Mouse (Mus musculus): ENCODE measurements around the gene Smug1.

Smug1 gene

DNA sequence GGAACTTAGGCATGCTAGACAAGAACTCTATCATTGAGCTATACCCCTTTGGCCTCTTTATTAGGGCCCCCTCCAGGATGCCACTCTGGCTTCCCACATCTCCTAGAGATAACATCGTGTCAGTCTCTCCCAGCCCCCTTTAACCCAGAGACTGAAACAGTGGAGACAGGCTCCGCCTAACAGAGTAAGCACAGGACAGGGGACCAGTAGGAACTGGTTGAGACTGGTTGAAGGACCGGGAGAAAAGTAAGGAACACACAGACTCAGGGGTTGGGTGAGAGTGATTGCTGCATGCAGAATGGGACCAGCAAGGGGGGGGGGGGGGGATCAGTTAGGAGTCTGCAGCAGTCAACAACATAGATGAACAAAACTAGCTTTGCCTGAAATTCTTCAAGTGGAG lies 22.7 kb downstream of the Smug1 start:
- DNase-seq, result no peak

DNA sequence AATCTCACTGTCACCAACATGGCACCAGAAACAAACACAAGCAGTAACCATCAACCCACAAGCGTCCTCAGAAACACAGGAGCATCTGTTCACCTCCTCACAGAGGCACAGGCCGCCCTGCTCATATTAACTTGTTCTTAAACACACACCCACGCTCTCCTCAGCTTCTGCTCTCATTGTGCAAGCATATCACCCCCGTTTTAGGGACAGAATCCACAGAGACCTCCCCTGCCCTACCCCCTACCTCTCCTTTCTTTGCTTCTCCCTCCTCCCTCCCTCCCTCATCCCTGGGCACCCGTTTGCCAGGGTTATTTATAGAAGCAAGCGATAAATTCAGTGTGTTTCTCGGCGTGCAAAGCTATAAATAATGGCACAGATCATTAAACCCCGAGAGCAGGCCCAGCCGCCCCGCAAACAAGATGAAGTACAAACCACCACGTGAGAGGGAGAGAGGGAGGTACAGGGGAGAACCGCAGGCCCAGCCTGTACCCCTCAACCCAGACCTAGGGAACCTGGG lies 31.4 kb downstream of the Smug1 start:
- DNase-seq, result no peak

DNA sequence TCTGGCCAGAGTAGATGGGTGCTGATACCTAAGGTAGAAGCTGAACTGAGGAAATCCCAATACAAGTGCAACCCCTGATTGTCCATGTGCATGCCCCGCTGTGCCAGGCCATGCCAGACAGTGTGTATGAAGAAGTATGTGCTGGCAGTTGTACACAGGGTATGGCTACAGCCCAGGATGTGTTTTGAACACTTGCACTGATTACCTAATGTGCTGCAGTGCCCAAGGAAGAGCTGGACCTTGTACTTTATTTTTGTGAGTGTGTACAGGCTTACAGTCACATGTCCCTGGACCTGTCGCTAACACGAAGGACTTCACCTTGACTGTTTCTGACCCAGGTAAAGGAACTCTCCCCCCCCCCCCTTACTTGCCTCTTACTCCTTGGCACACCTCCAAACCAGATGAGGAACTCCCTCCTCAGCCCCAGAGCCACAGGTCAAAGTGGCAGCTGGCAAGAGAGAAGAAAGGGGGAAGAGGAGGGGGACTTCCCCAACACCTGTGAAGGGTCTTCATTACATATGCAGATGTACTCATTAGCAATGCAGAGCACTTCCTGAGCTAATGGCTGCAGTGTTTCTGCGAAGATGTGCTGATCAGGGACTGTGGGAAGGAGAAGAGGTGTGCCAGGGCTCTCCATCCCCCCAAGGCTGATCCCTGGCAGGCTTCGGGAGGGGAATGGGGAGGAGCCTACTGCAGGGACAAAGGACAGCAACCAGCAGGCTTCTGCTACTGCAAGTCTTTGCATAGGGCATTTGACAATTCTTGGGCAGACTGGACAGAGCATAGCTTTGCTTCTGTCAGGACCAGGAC lies 32.4 kb downstream of the Smug1 start:
- no peak for DNase-seq

DNA sequence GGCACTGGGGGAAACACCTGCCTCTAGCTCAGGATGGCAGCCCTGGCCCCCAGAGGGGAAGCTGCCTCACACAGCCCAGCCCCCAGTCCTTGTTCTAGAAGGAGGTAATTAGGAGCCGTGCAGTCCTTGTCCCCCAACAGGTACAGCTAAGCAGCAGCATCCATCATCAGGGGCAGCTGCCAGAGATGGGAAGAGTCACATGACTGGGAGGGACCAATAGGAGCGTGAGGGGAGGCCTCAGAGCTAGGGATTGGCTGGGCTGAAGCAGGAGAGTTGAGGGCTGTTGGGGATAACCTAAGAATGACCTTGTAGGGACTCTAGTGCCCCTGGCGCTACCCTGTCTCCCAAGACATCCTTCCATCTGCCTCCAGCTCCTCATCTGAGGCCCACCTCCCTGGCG lies 33.1 kb downstream of the Smug1 start:
- DNase-seq, result no peak

DNA sequence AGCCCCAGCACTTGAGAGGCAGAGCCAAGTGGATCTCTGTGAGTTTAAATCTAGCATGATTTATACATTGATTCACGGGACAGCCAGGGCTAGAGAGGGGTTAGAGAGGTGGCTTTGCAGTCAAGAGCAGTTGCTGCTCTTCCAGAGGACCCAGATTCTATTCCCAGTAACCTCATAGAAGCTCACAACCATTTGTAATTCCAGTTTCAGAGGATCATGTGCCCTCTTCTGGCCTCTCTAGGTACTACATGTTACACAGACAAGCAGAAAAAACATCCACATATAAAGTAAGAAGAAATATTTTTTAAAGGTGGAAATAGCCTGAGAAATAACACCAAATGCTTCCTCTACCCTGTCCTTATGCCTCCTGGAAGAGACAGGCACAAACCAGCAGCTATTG lies 36.2 kb downstream of the Smug1 start:
- DNase-seq, result no peak

DNA sequence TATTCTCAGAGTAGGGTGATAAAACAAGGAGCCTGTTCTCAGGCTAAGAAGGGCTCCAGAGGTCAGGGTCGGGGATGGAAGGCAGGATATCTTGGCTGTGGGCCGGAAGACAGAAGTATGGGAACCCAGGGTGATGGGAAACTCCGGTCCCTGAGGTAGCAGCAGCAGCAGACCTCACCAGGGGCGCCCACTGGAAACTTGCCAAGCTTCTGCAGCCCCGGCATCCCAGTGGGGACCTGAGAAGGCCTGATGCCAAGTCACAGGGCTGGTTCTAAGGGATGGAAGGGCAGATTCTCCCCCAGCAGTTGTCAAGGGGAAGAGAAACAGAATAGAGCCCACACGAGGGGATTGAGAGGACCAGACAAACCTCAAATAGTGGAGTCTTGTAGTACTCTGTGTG lies 37.6 kb downstream of the Smug1 start:
- no peak for DNase-seq

DNA sequence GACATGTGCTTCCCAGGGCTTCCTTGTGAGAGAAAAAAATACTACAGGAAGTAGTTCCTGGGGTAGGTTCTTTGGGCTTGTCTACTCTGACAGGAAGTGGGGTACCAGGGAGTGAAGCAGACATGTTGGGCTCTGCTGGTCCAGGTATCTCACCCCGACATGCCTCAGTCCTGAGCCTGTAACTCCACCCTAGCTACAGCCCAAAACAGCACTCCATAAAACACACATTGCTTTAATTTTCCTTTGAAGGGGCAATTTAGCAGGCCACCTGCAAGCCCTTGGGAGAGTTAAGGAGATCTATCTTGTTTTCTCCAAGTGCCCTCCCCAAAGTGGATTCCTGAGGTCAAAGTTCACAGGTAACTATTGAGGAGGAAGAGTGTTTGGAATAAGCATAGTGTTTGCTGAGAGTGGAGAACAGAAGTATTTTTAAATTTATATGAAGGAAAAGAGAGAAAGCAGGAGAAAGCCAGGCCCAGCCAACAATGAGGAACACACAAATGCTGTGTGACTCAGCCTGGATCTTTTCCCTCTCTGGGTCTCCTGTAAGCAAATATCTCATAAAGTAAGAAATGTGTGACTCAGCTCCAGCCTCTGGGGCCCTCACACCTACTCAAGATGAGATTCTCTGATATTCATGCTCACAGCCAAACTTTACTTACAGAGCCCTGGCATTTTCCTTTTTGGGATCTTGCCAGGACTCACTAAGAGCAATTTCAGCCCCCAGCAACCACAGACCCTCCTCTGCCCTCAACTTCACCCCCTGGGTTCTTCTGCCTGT lies 38.6 kb downstream of the Smug1 start:
- no peak for DNase-seq

DNA sequence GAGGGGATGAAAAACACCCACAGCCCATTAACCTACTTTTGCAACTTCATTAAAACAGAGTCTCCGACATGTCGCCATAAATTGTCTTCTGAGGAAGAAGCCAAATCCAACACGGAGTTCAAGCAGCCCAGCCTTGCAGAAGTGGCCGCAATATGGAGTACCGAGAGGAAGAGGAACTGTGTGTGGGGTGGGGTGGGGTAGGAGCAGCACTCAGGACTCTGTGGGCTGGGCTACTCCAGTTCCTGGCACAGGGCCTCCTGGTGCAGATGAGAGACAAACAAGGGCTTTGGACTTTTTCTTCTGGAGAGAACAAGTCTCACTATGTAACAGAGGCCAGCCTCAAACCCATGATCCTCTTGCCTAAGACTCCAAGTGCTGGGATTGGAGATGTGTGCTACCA lies 40.9 kb downstream of the Smug1 start:
- no peak for DNase-seq

DNA sequence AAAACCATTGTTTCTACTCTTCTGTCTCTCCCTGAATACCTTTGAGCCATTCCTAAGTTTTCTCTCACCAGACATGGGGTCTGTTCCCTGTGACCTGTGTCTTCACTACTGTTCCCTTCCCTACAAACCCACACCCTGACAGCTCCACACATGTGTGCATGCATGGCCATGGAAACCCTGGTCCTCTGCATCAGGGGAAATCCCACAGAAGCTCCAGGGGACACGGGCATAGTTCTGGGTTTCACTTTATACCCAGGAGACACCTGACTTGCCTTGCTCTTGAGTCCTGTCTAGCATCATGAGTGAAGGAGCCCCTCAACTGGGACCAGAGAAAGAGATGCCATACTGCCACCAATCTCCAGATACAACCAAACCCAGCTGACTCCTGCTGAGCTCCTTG lies 42.6 kb downstream of the Smug1 start:
- DNase-seq, result no peak

DNA sequence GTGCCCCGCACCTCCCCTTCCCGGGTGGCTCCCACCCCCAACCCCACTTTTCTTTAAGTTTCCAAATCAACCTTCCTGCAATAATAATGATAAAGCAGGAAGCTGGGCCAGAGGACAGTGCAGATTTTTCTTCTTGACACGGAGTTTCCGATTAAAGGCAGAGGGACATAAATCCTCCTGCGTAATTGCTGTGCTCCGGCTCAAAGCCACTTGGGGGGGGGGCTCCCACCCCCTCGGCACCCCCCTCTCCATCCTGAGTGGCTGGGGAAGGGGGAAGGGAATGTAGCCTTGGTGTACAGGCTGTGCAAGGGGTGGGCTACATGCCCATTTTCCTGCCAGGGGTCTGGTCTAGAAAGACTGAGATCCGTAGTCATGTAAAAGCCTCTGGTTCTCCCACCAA lies 43.5 kb downstream of the Smug1 start:
- DNase-seq, result no peak

DNA sequence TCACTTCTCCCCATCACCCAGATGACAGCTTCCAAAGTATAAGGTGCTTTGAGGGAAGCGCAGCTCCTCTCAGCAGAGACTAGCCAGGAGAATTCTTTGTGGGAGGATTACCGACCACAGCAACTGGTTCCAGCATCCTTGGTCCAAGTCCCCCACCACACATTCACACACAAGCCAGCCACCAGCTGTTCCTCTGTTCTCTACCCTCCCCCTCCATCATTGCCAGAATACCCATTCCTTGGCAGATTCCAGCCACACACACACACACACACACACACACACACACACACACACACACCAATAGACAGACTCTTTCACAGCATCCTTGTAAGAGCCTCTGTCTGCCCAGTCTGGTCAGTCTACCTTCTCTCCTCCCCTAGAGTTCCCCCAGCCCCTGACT lies 44.5 kb downstream of the Smug1 start:
- no peak for DNase-seq

DNA sequence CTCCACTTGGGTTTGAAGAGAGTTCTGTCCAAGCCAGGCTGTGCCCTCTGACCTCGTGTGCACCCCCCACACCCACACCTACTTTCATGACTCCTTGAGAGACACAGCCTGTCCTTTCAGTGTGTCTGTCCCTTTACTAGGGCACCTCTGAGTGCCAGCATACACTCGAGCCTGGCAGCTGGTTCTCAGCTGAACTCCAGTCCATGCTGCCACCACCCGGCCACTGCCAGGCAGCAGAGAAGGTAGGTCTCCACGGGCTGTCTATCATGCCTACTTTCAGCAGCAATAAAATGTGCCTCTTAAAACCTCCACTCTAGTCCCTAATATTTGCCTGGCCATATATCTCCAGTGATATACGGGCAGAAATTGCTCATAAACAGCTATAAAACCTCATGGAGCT lies 45.5 kb downstream of the Smug1 start:
- DNase-seq, result no peak

DNA sequence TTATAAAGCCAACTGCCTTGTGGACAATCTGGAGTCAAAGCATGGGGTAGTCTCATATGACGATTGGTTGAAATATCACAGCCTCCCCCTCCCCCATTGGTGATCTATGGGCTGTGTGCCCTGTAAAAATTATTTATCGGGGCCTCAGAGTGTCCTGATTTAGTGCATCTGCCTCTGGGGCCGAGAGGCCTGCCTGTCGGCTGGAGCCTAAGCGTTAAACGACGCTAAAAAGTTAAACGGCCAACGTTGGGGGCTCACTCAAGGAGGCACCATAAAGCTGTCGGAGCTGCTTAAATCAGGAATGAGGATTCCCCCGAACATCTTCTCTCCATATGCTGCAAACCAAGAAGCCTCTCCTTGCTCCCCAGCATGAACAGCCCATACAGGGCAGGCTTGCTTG lies 46.3 kb downstream of the Smug1 start:
- no peak for DNase-seq

DNA sequence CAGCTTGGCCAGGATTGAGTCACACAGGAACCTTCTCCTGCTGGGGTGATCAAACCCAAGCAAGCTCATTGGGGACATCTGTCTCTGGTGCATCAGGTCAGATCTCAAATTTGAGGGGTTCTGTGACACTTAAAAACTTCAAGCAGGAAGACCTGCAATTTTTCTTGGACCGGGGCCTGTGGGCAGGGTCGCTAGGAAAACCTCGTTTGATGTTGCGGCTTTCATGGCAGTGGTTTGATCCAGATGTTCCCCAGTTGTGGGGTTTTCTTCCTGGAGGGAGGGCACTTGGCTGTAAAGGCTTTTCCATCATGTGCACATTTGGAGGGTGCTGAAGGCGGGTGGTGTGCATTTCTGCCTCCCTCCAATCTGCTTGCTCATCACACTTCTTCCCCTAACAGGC lies 51.2 kb downstream of the Smug1 start:
- no peak for DNase-seq

DNA sequence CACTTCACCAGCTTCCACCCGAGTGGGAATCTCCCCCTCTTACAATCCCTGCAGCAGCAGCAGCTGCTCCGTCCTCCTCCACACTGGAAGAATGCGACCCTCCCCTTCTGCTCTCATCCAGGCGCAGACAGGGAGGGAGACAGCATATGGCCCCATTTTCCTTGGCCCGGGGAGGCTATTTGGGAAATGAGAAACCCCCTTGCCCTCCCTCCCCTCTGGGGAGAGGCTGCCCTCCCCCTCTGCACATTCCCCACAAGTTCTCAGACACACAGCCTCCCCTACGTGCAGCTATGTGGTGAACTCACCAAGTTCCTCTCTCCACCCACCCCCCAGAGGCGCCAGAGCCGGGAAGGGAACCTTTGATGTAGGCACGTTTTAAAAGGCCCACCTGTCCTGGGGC lies 51.6 kb downstream of the Smug1 start:
- DNase-seq, result no peak

DNA sequence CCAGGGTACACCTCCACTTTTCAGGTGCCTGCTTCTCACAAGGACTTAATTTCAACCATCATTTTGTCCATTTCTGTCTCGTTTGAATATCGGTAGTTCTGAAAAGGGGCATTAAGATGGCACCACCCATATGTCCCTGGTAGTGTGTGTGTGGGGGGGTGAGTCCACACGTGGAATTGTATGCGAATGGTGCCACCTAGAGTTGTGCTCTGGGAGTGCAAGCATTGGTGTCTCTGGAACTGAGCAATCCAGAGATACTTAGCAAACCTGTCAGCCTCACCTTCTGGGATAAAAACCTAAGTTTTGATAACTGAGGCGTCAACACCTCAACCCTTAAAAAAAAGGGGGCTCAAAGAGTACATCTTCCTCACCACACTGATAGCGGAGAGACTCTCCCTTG lies 53.8 kb downstream of the Smug1 start:
- DNase-seq, result no peak

DNA sequence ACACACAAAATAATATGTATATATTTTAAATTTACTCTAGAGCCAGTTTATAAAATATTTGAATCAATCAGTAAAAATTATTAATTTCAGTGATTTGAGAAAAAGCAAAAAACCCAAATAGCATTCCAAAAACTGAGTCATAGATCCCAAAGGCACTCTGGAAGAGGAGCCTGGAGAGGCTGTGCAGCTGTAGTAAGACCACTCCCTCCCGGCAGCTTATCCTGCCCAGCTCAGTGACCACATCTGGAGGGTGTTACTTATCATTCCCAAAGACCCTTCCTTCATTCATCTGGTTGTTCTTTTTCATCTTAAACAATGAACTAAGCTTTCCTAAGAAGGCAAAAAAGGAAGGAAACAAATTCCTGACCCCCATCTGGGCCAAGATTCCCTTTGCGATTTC lies 54.6 kb downstream of the Smug1 start:
- no peak for DNase-seq

DNA sequence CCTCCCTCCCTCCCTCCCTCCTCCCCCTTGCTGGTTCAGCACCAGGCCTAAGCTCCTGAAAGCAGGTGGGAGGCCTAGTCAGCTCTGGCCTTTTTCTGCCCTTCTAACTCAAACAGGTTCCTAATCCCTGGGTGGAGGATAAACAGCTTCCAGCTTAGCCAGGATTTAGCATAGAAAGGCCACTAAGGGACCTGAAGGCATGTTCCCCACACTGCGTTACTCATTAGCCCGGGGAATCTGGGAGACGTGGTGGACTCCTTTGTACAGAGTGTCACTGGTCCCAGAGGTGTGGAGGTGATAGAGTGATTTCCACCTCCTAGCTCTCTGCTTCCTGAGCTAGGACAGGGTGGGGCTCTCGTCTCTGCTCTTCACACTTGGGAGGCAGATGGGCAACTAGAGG lies 57.0 kb downstream of the Smug1 start:
- DNase-seq, result no peak

DNA sequence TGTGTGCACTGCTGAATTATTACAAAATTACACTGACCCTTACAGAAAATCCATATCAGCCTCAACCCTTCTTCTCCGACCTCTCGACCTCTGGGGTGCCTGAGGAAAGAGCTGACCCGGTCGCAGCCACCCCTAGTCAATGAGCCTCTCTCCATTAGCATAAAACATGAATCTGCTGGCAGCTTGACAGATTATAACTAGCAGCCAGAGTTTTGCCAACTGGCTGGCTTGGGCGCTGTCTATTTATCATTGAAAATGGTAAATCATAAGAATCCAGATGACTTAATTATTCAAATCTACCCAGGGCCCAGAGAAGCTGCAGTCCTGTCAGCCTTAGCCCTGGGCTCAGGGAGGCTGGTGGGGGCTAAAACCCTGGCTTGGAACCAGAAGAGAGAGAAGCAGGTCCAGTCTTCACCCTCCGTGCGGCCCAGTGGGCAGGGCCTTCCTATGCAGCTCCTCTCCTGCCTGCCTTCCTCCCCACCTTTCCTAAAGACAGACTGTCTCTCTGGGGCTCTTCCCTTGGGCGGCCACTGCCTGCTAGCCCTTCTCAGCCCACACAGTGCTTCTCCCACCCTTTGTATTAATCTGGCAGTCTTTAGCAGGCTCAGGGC lies 58.7 kb downstream of the Smug1 start:
- no peak for DNase-seq

DNA sequence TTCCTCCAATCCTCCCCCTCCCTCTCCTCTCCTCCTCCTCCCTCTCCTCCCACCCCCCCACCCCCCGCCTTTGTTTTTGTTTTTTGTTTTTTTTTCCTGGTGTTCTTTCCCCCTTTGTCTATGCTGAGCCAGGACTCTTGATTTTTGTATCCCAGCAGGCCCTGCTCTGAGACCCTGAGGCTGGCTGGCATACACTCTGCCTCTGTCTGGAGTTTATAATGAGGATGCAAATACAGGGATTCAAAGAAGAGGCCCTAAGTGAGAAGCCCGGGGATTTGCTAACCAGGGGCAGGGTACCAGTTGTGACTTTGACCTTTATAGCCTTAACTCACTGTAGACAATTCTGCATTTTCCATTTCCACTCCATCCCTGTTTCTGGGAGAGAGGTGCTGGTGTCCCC lies 60.7 kb downstream of the Smug1 start:
- DNase-seq, result no peak
